Mouse (Mus musculus): ENCODE results near the gene 0610012G03Rik.

Gene 0610012G03Rik

DNA sequence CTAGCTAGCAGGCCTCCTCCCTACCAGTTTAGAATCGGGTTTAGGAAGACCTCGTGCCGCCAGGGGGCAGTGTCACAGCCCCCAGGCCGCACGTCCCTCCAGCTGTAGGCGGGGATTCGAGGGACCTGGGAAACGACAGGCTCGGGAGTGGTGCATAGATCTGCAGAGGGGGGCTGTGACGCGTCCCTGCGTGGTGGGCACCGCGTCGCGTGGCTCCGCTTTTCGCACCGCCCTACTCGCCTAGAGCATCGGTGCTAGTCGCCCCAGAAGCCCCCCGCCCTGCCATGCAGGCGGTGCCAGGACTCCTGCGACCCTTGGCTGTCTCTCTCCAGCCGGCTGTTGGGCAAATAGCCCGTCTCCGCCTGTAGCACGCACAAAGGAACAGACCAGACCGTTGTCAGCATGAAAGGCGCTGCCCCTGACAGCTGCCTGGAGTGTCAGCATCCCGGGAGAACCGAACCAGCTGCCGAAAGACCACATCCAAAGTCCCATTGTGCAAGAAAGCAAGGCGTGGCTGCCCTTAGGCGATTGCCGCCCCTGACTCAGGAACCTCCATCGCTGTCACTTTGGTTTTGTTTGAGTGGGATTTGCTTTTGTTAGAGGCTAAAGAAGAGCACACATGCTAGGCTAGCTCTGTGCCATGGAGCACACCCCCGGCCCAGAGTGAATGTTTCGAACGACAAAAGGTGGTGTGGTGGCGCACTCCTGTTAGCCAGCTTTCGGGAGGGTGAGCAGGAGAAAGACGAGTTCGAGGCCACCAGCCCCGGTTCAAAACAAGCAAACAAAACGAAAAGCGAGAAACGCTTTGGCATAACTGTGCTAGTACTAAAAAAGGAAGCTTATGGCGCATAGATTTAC is 15.2 kb downstream of the 0610012G03Rik start:
- DNase-seq (ENCODE audit: low read depth), result peak; percentile 95

DNA sequence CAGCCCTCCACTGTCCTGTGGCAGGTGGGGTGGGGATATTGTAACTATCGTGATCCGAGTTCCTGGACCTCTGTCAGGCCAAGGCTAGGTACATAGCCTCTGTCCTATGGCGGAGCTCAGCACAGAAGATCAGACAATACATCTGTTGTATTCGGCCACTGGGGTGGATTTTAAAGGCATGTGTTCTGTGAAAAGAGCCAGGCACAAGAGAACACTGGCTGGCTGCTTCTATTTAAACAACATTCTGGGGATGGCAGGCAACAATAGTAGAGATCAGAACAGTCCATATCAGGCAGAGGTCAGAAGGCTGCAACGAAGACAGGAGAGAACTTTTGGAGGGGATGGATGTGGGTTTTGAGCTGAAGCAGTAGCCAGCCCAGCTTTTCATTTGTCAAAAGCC is 16.0 kb downstream of the 0610012G03Rik start:
- no peak for DNase-seq (ENCODE audit: low read depth)

- DNase-seq (ENCODE audit: low read depth), result no peak
Measured at GRCm38 (mm10) chr16:31931330-31931729, 17.0 kb downstream of the 0610012G03Rik start.

GRCm38 (mm10) chr16:31927412-31927811 is 20.9 kb downstream of the 0610012G03Rik start:
- no peak for DNase-seq (ENCODE audit: low read depth)

DNA sequence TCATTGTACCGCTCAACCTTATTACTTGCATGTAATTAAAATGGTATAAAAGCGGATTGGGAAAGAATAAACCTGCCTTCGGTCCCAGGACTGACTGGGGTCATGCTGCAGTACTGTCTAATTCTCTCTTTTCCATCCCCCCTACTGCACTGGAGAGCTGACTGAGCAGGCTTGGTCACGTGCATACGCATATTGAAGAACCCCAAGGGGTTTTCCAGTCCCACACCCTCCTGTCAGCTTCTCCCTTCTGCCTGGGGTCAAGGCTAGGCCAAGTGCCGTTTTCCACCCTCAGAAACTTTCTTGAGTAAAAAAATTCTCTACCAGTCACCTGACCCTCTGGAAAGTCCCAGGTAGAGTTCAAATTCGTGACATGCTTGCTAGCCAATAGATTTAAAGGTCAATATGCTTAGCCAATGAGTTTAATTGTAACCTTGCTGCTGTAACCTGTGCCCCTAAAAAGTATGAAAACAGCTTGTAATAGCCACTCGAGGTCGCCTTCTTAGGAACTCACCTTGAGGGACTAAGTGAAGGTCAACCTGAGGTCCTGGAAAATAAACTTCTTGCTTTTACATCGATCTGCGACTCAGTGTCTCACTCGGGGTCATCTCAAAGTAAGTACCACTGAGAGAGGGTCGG is 21.6 kb downstream of the 0610012G03Rik start:
- DNase-seq (ENCODE audit: low read depth), result no peak

- DNase-seq (ENCODE audit: low read depth), result no peak
Measured at GRCm38 (mm10) chr16:31926091-31926490, 22.2 kb downstream of the 0610012G03Rik start.

GRCm38 (mm10) chr16:31924368-31924767 is 23.9 kb downstream of the 0610012G03Rik start:
- no peak for DNase-seq (ENCODE audit: low read depth)

GRCm38 (mm10) chr16:31918248-31918724 is 30.0 kb downstream of the 0610012G03Rik start:
- peak; percentile 94 for DNase-seq (ENCODE audit: low read depth)

GRCm38 (mm10) chr16:31917776-31918175 is 30.5 kb downstream of the 0610012G03Rik start:
- no peak for DNase-seq (ENCODE audit: low read depth)

DNA sequence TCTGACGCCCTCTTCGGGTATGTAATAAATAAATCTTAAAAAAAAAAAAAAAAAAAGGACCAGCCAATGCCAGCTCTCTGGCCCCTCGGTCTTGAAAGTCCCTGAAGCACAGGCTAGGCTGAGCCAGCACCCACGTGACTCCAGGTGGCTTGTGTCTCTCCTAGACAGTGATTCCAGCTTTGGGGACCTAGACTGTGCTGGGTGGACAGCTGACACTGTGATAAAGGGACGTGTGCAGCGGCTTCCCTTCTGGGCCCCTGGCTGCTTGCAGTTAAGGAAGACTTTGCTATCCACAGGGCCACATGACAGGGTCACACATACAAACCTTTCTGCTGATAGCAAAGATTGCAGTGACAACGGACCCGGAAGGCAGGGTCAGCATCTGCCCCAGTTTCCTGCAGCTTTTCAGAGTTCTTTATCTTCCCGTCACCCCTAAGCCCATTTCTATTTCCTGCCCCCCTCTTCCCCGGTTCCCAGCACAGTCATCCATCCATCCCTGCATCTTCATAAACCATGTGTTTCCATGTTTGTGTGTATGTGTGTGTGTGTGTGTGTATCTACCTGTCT is 37.9 kb downstream of the 0610012G03Rik start:
- no peak for DNase-seq (ENCODE audit: low read depth)

DNA sequence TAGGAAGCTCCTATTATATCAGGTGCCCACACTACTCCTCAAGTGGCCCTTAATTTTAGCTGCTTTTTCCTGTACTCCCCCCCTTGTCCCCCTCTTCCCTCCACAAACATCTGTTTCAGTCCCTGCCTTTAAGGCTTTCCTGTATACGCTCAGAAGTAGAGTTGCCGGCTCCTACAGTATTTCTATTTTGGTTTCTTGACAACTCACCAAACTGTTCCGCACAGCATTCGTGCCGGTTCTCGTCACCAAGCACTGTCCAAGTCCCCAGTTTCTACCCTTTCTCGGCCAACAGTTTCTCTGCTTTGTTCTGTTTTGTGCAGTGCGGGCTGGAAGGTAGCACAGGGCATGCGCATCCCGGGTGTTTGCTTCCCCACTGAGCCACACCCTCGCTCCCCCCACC is 39.3 kb downstream of the 0610012G03Rik start:
- DNase-seq (ENCODE audit: low read depth), result no peak

GRCm38 (mm10) chr16:31906896-31907295 is 41.4 kb downstream of the 0610012G03Rik start:
- peak; percentile 15 for DNase-seq (ENCODE audit: low read depth)

- DNase-seq (ENCODE audit: low read depth), result no peak
Measured at GRCm38 (mm10) chr16:31905891-31906825, 42.1 kb downstream of the 0610012G03Rik start.

GRCm38 (mm10) chr16:31905331-31905730 is 43.0 kb downstream of the 0610012G03Rik start:
- no peak for DNase-seq (ENCODE audit: low read depth)

DNA sequence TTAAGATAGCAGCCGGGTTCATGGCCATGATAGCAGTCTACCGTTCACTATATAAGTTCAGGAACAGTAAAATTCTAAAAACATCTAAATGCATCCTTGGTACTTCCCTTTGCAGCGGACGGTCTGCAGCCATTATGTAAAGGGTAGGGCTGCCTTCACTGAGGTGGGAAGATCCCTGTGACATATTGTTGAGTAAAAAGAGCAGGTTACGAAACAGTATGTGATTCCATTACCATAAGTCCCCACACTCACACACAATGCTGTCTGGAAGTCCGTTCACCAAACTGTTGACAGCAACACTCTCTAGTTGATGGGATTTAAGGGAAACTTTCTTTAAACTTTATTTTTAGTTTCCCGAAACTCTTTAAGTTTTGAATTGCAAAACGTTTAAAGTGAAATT is 45.1 kb downstream of the 0610012G03Rik start:
- no peak for DNase-seq (ENCODE audit: low read depth)

DNA sequence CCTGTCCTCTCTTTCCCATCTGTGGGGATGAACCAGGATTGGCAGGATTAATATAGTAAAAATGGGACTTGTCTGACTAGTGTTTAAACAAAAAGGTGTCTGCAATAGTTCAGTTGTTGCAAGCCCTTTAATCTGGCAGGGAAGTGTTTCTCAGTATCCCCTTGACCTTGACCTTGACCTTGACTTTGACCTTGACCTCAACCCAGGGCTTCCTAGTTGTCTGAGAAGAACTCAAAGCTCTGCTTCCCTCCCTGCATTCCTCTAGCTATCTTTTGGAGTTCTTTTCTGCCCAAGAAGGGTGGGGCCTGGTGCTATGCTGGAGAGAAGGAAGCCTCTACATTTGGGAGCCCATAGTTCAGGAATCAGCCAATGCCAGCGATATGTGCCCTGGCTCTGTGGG is 46.4 kb downstream of the 0610012G03Rik start:
- no peak for DNase-seq (ENCODE audit: low read depth)

- no peak for DNase-seq (ENCODE audit: low read depth)
Measured at GRCm38 (mm10) chr16:31898546-31899326, 49.6 kb downstream of the 0610012G03Rik start.

Data from NIH3T3 (cell line).